Mouse (Mus musculus): ENCODE results near the gene Pigu. TPM values are rescaled to one million over a fixed set of nuclear protein-coding genes. Genes with fewer than 3 reads are reported as not detected.

Pigu gene
- total RNA-seq, 2 experiments from 2014 or later = 26.7 to 29.0 TPM

GRCm38 (mm10) chr2:155235746-155236361 is 121.4 kb downstream of the Pigu start:
- no peak for DNase-seq

Small RNAs within 50 kb of the gene (microRNA-seq; reads per million reads assigned to microRNA genes)
- gene Mir695 = 0 reads per million in 2 experiments

Other genes with a start within 250 kb of the Pigu start
- gene Itch, start 223.9 kb downstream of the Pigu start, total RNA-seq (2021) = 10 to 100 TPM; 60.6 to 61.8 TPM
- gene Dynlrb1, start 120.9 kb downstream of the Pigu start, total RNA-seq (2021) = 100 to 1,000 TPM; 288 to 301 TPM
- 100 to 1,000 TPM; 229 to 254 TPM for gene Map1lc3a, start 81.1 kb downstream of the Pigu start, total RNA-seq (2021)
- gene Trp53inp2, start 23.6 kb upstream of the Pigu start, total RNA-seq (2021) = 100 to 1,000 TPM; 134 to 140 TPM
- 10 to 100 TPM; 59.2 to 75.4 TPM for gene Ncoa6, start 116.5 kb upstream of the Pigu start, total RNA-seq (2021)
- 10 to 100 TPM; 64.8 to 67.6 TPM for gene Acss2, start 160.5 kb upstream of the Pigu start, total RNA-seq (2021)
- gene Ggt7, start 160.8 kb upstream of the Pigu start, total RNA-seq (2021) = 100 to 1,000 TPM; 108 to 111 TPM
- 10 to 100 TPM; 24.7 to 26.9 TPM for gene Gss, start 235.4 kb upstream of the Pigu start, total RNA-seq (2021)

Measured in layer of hippocampus, postnatal 36 days (tissue).